Mouse (Mus musculus): ENCODE measurements at regions not wholly inside any gene's neighbourhood (a gene's known extent, or its start where the extent isn't known, plus 50 kb on each side); places are given as distances from the start of the nearest gene placed in this dataset.

GRCm38 (mm10) chr13:47580144-47580543 lies 457.7 kb downstream of the Rnf144b start:
- DNase-seq (ENCODE audit: low spot score in 2 of 2) = no peak

GRCm38 (mm10) chr13:47585158-47585557 lies 462.7 kb downstream of the Rnf144b start:
- no peak for DNase-seq (ENCODE audit: low spot score in 2 of 2)

GRCm38 (mm10) chr13:47602646-47603045 lies 480.2 kb downstream of the Rnf144b start:
- no peak for DNase-seq (ENCODE audit: low spot score in 2 of 2)

GRCm38 (mm10) chr13:47611439-47611838 lies 489.0 kb downstream of the Rnf144b start:
- DNase-seq (ENCODE audit: low spot score in 2 of 2) = no peak

GRCm38 (mm10) chr13:47636511-47637103 lies 514.2 kb downstream of the Rnf144b start:
- DNase-seq (ENCODE audit: low spot score in 2 of 2) = no peak

GRCm38 (mm10) chr13:47642341-47642740 lies 519.9 kb downstream of the Rnf144b start:
- DNase-seq (ENCODE audit: low spot score in 2 of 2) = no peak

GRCm38 (mm10) chr13:47645081-47645480 lies 522.6 kb downstream of the Rnf144b start:
- no peak for DNase-seq (ENCODE audit: low spot score in 2 of 2)

- DNase-seq (ENCODE audit: low spot score in 2 of 2) = peak; percentile 8 to 27
Measured at GRCm38 (mm10) chr13:47647693-47648092, 525.2 kb downstream of the Rnf144b start.

- DNase-seq (ENCODE audit: low spot score in 2 of 2) = no peak
Measured at GRCm38 (mm10) chr13:47650093-47650492, 527.6 kb downstream of the Rnf144b start.

- DNase-seq (ENCODE audit: low spot score in 2 of 2) = no peak
Measured at GRCm38 (mm10) chr13:47666470-47666869, 544.0 kb downstream of the Rnf144b start.

GRCm38 (mm10) chr13:47666956-47667701 lies 544.7 kb downstream of the Rnf144b start:
- DNase-seq (ENCODE audit: low spot score in 2 of 2) = peak; percentile 70 to 87

- DNase-seq (ENCODE audit: low spot score in 2 of 2) = no peak
Measured at GRCm38 (mm10) chr13:47688131-47688530, 565.7 kb downstream of the Rnf144b start.

- no peak for DNase-seq (ENCODE audit: low spot score in 2 of 2)
Measured at GRCm38 (mm10) chr13:47693815-47694214, 567.2 kb upstream of the Id4 start.

GRCm38 (mm10) chr13:47695877-47696276 lies 565.2 kb upstream of the Id4 start:
- no peak for DNase-seq (ENCODE audit: low spot score in 2 of 2)

GRCm38 (mm10) chr13:47700556-47700955 lies 560.5 kb upstream of the Id4 start:
- no peak for DNase-seq (ENCODE audit: low spot score in 2 of 2)

- peak; percentile 41 for DNase-seq (ENCODE audit: low spot score in 2 of 2)
Measured at GRCm38 (mm10) chr13:47707961-47708609, 552.9 kb upstream of the Id4 start.

GRCm38 (mm10) chr13:47709323-47709722 lies 551.7 kb upstream of the Id4 start:
- DNase-seq (ENCODE audit: low spot score in 2 of 2) = no peak

- DNase-seq (ENCODE audit: low spot score in 2 of 2) = no peak
Measured at GRCm38 (mm10) chr13:47712507-47712906, 548.5 kb upstream of the Id4 start.

GRCm38 (mm10) chr13:47716265-47716664 lies 544.8 kb upstream of the Id4 start:
- DNase-seq (ENCODE audit: low spot score in 2 of 2) = no peak

GRCm38 (mm10) chr13:47720645-47721044 lies 540.4 kb upstream of the Id4 start:
- no peak for DNase-seq (ENCODE audit: low spot score in 2 of 2)

- no peak for DNase-seq (ENCODE audit: low spot score in 2 of 2)
Measured at GRCm38 (mm10) chr13:47734415-47734814, 526.6 kb upstream of the Id4 start.

- no peak for DNase-seq (ENCODE audit: low spot score in 2 of 2)
Measured at GRCm38 (mm10) chr13:47735426-47736063, 525.5 kb upstream of the Id4 start.

Data from frontal cortex, postnatal 10 days (tissue).